Mouse (Mus musculus) NIH3T3 (cell line): ENCODE measurements around the gene 2210408I21Rik.

Experiments used
- DNase-seq: peaks from one replicate; pipeline ENCODE4 v3.0.0-alpha.2; 2012; ENCODE audit warnings: low read depth

2210408I21Rik gene

GRCm38 (mm10) chr13:77278659-77279413 is 143.5 kb downstream of the 2210408I21Rik start:
- no peak for DNase-seq

GRCm38 (mm10) chr13:77295519-77295918 is 160.2 kb downstream of the 2210408I21Rik start:
- DNase-seq = peak; percentile 2

- no peak for DNase-seq
Measured at GRCm38 (mm10) chr13:77324101-77324500, 188.8 kb downstream of the 2210408I21Rik start.

- no peak for DNase-seq
Measured at GRCm38 (mm10) chr13:77326174-77326959, 191.0 kb downstream of the 2210408I21Rik start.

GRCm38 (mm10) chr13:77342097-77342496 is 206.8 kb downstream of the 2210408I21Rik start:
- no peak for DNase-seq

GRCm38 (mm10) chr13:77385448-77385970 is 250.2 kb downstream of the 2210408I21Rik start:
- DNase-seq = peak; percentile 50

GRCm38 (mm10) chr13:77386001-77386400 is 250.7 kb downstream of the 2210408I21Rik start:
- no peak for DNase-seq

- no peak for DNase-seq
Measured at GRCm38 (mm10) chr13:77388148-77388547, 252.8 kb downstream of the 2210408I21Rik start.

- DNase-seq = no peak
Measured at GRCm38 (mm10) chr13:77389209-77389608, 253.9 kb downstream of the 2210408I21Rik start.

GRCm38 (mm10) chr13:77396374-77396773 is 261.0 kb downstream of the 2210408I21Rik start:
- DNase-seq = no peak

GRCm38 (mm10) chr13:77396981-77397380 is 261.6 kb downstream of the 2210408I21Rik start:
- DNase-seq = no peak

- DNase-seq = no peak
Measured at GRCm38 (mm10) chr13:77397646-77398045, 262.3 kb downstream of the 2210408I21Rik start.

- no peak for DNase-seq
Measured at GRCm38 (mm10) chr13:77398477-77398876, 263.1 kb downstream of the 2210408I21Rik start.

GRCm38 (mm10) chr13:77400762-77401161 is 265.4 kb downstream of the 2210408I21Rik start:
- DNase-seq = no peak

- DNase-seq = peak; percentile 26
Measured at GRCm38 (mm10) chr13:77408530-77408929, 273.2 kb downstream of the 2210408I21Rik start.

- no peak for DNase-seq
Measured at GRCm38 (mm10) chr13:77409804-77410203, 274.5 kb downstream of the 2210408I21Rik start.

- no peak for DNase-seq
Measured at GRCm38 (mm10) chr13:77412829-77413228, 277.5 kb downstream of the 2210408I21Rik start.

- DNase-seq = no peak
Measured at GRCm38 (mm10) chr13:77450007-77450567, 314.7 kb downstream of the 2210408I21Rik start.

GRCm38 (mm10) chr13:77470093-77470621 is 334.8 kb downstream of the 2210408I21Rik start:
- DNase-seq = no peak

- no peak for DNase-seq
Measured at GRCm38 (mm10) chr13:77476420-77476819, 341.1 kb downstream of the 2210408I21Rik start.

GRCm38 (mm10) chr13:77478425-77479119 is 343.2 kb downstream of the 2210408I21Rik start:
- no peak for DNase-seq
